Mouse (Mus musculus) cerebellum, postnatal 25 days (tissue): ENCODE results near the gene Sly.
"Not testable (repeated sequence)": the region's sequence is repeated elsewhere in the genome, so short reads cannot be mapped to it uniquely, and the experiment has no call there.

Source experiments
- DNase-seq, 2 experiments: peaks; one replicate each; pipeline ENCODE4 v3.0.0; 2021; ENCODE audit warnings: mixed read lengths in 2 of 2

Gene Sly

GRCm38 (mm10) chrY:57186888-57187287, at the start of gene Sly:
Gene Sly (plus strand): TSS chrY:57187188.
- DNase-seq = not testable (repeated sequence)
